Mouse (Mus musculus): ENCODE measurements around the gene Tubb5. TPM values are rescaled to one million over a fixed set of nuclear protein-coding genes. Genes with fewer than 3 reads are reported as not detected.
"Not testable (repeated sequence)": the region's sequence is repeated elsewhere in the genome, so short reads cannot be mapped to it uniquely, and the experiment has no call there.

The Tubb5 gene
- polyA plus RNA-seq, 1 experiment from 2014 or later: 1,420 TPM

GRCm38 (mm10) chr17:35850974-35851373, 12.9 kb upstream of the Tubb5 start:
- H3K27me3 ChIP-seq (ENCODE audit: control insufficient read depth, insufficient read depth, low read length): no peaks in the 10 kb centered on the region
- no peak overlapping the region for H3K9ac ChIP-seq (replicated peaks; ENCODE audit: low read length)
- H3K36me3 ChIP-seq (replicated peaks; ENCODE audit: control insufficient read depth, insufficient read depth, low read depth, low read length): peaks cover 8% of the 10 kb centered on the region
- no peaks in the 10 kb centered on the region for H3K9me3 ChIP-seq (replicated peaks; ENCODE audit: control insufficient read depth, low read length)
- no peak overlapping the region for H3K4me2 ChIP-seq (ENCODE audit: low read depth, low read length)
- DNase-seq (ENCODE audit: low spot score): no peak
- H3K4me1 ChIP-seq (ENCODE audit: control insufficient read depth, insufficient read depth, low read length): no peaks in the 10 kb centered on the region
- no peak for ATAC-seq (replicated peaks; ENCODE audit: insufficient number of reproducible peaks, low FRiP score, low TSS enrichment, low read depth)
- 95% methylated on average over 3 of the region's 3 CpGs for WGBS
- no peak overlapping the region for H3K4me3 ChIP-seq (ENCODE audit: low read depth, low read length)
- H3K27ac ChIP-seq (replicated peaks; ENCODE audit: low read depth, low read length): no peak overlapping the region

GRCm38 (mm10) chr17:35848112-35848511, 10.0 kb upstream of the Tubb5 start:
- H3K4me1 ChIP-seq (ENCODE audit: control insufficient read depth, insufficient read depth, low read length): no peaks in the 10 kb centered on the region
- H3K9ac ChIP-seq (replicated peaks; ENCODE audit: low read length): no peak overlapping the region
- DNase-seq (ENCODE audit: low spot score) (no peak), ATAC-seq (replicated peaks; ENCODE audit: insufficient number of reproducible peaks, low FRiP score, low TSS enrichment, low read depth) (no peak)
- H3K27me3 ChIP-seq (ENCODE audit: control insufficient read depth, insufficient read depth, low read length): no peaks in the 10 kb centered on the region
- 81% methylated on average over 1 of the region's 1 CpGs for WGBS
- H3K9me3 ChIP-seq (replicated peaks; ENCODE audit: control insufficient read depth, low read length): no peaks in the 10 kb centered on the region
- H3K27ac ChIP-seq (replicated peaks; ENCODE audit: low read depth, low read length): no peak overlapping the region
- H3K36me3 ChIP-seq (replicated peaks; ENCODE audit: control insufficient read depth, insufficient read depth, low read depth, low read length): peaks cover 8% of the 10 kb centered on the region
- H3K4me2 ChIP-seq (ENCODE audit: low read depth, low read length): no peak overlapping the region
- H3K4me3 ChIP-seq (ENCODE audit: low read depth, low read length): no peak overlapping the region

DNA sequence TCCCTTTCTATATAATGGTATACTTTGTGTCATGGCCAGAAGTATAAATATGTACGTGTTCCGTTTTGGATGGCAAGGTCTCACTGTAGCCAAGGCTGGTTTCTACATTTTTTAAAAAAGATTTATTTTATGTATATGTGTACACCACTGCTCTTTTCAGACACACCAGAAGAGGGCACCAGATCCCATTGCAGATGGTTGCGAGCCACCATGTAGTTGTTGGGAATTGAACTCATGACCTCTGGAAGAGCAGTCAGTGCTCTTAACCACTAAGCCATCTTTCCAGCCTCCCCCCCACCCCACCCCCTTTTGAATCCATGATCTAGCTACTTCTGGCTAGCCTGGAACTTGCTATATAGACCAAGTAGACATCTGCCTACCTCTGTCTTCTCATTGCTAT, 5.4 kb upstream of the Tubb5 start:
- Histone ChIP-seq H3K4me3 (ENCODE audit: low read depth, low read length) (no peak overlapping the region), H3K27ac (replicated peaks; ENCODE audit: low read depth, low read length) (no peak overlapping the region), H3K9ac (replicated peaks; ENCODE audit: low read length) (no peak overlapping the region), H3K36me3 (replicated peaks; ENCODE audit: control insufficient read depth, insufficient read depth, low read depth, low read length) (no peaks in the 10 kb centered on the region; the same call in 1 of the 2 replicates), H3K4me2 (ENCODE audit: low read depth, low read length) (no peak overlapping the region), H3K4me1 (ENCODE audit: control insufficient read depth, insufficient read depth, low read length) (no peaks in the 10 kb centered on the region), H3K9me3 (replicated peaks; ENCODE audit: control insufficient read depth, low read length) (no peaks in the 10 kb centered on the region), H3K27me3 (ENCODE audit: control insufficient read depth, insufficient read depth, low read length) (no peaks in the 10 kb centered on the region)
- 94% methylated on average over 3 of the region's 3 CpGs for WGBS
- ATAC-seq (replicated peaks; ENCODE audit: insufficient number of reproducible peaks, low FRiP score, low TSS enrichment, low read depth) (no peak), DNase-seq (ENCODE audit: low spot score) (no peak)

DNA sequence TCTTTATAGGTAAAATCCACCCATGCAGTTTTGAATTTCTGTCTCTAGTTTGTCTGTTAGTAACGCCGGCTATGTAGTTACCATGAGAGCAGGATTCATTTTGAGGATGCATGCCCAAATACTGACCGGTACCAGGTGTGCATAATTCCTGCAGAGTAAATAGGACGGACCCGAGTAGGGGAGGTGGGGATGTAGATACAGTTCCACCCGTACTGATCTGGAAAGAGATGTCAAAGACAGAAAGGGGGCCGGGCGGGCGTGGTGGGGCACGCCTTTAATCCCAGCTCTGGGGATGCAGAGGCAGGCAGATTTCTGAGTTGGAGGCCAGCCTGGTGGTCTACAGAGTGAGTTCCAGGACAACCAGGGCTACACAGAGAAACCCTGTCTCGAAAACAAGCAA, 3.9 kb upstream of the Tubb5 start:
- H3K27ac ChIP-seq (replicated peaks; ENCODE audit: low read depth, low read length): peak overlapping the region; percentile 35; the same call in 1 of the 2 replicates
- peak overlapping the region; percentile 59 for H3K4me3 ChIP-seq (ENCODE audit: low read depth, low read length)
- peak overlapping the region; percentile 57 for H3K4me2 ChIP-seq (ENCODE audit: low read depth, low read length)
- peak overlapping the region; percentile 78 for H3K9ac ChIP-seq (replicated peaks; ENCODE audit: low read length)
- H3K36me3 ChIP-seq (replicated peaks; ENCODE audit: control insufficient read depth, insufficient read depth, low read depth, low read length): no peaks in the 10 kb centered on the region; the same call in 1 of the 2 replicates
- H3K27me3 ChIP-seq (ENCODE audit: control insufficient read depth, insufficient read depth, low read length): no peaks in the 10 kb centered on the region
- H3K9me3 ChIP-seq (replicated peaks; ENCODE audit: control insufficient read depth, low read length): no peaks in the 10 kb centered on the region
- DNase-seq (ENCODE audit: low spot score): peak; percentile 37
- H3K4me1 ChIP-seq (ENCODE audit: control insufficient read depth, insufficient read depth, low read length): no peaks in the 10 kb centered on the region
- ATAC-seq (replicated peaks; ENCODE audit: insufficient number of reproducible peaks, low FRiP score, low TSS enrichment, low read depth): no peak
- 20% methylated on average over 11 of the region's 11 CpGs for WGBS

DNA sequence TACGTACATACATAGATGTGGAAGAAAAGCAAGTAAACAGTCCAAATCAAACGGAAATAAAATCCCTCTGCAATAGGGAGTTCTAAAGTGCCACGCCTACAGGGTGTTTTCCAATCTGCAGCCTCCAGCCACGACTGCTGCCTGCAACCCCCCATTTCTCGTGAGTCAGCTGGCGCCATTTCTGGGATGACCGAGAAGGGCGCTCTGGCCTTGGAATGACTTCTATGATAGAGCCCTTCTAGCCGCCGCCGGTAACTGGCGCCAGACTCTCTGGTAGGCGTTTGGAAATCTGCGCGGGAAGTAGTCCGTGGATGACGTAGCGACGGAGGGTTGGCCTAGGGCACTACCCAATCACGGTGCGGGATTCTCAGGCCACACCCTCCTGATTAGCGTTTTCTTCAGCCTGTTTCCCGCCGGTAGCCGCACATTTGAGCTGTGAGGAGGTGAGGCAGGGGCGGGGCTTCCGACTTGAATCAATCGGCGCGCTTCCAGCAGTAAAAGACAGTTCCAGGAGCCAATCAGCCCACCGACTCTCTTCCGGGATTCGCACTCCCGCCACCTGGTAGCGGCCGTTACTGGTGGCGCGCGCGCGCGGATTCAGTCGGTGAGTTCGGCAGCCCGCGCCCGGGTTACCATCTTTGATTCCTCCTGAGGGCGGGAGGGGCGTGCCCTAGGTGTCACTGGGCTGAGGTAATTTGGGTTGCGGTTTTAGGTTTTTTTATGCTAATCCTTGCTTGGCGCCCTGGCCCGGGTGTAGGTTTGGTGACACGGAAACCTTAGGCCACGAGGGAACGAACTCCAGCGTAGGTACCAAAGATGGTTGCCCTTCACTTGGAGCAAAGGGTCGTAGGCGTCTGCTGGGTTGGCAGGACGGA, 3.2 kb upstream of the Tubb5 start, which contains the start of gene Mdc1:
Gene Mdc1 (plus strand): TSS at position 440 of the 875 bp plus-strand sequence.
- peak within 1 kb of the TSS; percentile 59 for H3K4me3 ChIP-seq (ENCODE audit: low read depth, low read length)
- under 1% methylated on average over 59 of the region's 59 CpGs for WGBS

DNA sequence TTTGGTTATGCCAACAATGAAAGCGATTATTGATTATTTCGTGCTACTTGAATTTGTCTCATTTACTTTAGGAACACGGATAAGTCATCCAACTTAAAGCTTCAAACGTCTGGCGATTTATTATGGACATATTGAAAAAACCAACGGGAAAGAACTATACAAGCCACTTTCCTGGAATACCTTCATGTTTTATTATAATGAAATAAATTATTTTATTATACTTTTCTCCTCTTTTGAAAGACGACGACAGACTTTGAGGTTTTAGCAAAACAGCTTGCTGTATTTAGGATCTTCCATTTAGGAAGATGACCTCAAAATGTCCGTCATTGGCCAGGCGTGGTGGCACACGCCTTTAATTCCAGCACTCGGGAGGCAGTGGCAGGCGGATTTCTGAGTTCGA, 2.5 kb upstream of the Tubb5 start:
- 54% methylated on average over 14 of the region's 14 CpGs for WGBS
- peak overlapping the region; percentile 19 for H3K4me3 ChIP-seq (ENCODE audit: low read depth, low read length)
- no peak for DNase-seq (ENCODE audit: low spot score)

More for the DNA sequence above, 3.2 kb upstream of the Tubb5 start, which contains the start of gene Mdc1:
- no peaks in the 10 kb centered on the region for H3K27me3 ChIP-seq (ENCODE audit: control insufficient read depth, insufficient read depth, low read length)
- H3K9me3 ChIP-seq (replicated peaks; ENCODE audit: control insufficient read depth, low read length): no peaks in the 10 kb centered on the region
- DNase-seq (ENCODE audit: low spot score) (peak; percentile 100), ATAC-seq (replicated peaks; ENCODE audit: insufficient number of reproducible peaks, low FRiP score, low TSS enrichment, low read depth) (peak; percentile 86)
- H3K4me1 ChIP-seq (ENCODE audit: control insufficient read depth, insufficient read depth, low read length): no peaks in the 10 kb centered on the region
- peak within 1 kb of the TSS; percentile 78 for H3K9ac ChIP-seq (replicated peaks; ENCODE audit: low read length)
- no peaks in the 10 kb centered on the region; the same call in 1 of the 2 replicates for H3K36me3 ChIP-seq (replicated peaks; ENCODE audit: control insufficient read depth, insufficient read depth, low read depth, low read length)
- H3K27ac ChIP-seq (replicated peaks; ENCODE audit: low read depth, low read length): peak within 1 kb of the TSS; percentile 35
- peak within 1 kb of the TSS; percentile 57 for H3K4me2 ChIP-seq (ENCODE audit: low read depth, low read length)

DNA sequence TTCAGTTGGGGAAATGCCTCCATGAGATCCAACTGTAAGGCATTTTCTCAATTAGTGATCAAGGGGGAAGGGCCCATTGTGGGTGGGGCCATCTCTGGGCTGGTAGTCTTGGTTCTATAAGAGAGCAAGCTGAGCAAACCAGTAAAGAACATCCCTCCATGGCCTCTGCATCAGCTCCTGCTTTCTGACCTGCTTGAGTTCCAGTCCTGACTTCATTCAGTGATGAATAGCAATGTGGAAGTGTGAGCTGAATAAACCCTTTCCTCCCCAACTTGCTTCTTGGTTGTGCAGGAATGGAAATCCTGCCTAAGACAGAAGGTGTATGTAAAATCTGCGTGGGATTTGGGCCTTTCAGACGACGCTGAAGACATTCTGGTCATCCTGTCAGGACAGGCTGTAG, 896 bp upstream of the Tubb5 start:
- not testable (repeated sequence) for H3K4me1 ChIP-seq (ENCODE audit: control insufficient read depth, insufficient read depth, low read length); ATAC-seq (replicated peaks; ENCODE audit: insufficient number of reproducible peaks, low FRiP score, low TSS enrichment, low read depth); DNase-seq (ENCODE audit: low spot score); H3K27me3 ChIP-seq (ENCODE audit: control insufficient read depth, insufficient read depth, low read length); H3K9me3 ChIP-seq (replicated peaks; ENCODE audit: control insufficient read depth, low read length)
- Histone ChIP-seq H3K4me3 (ENCODE audit: low read depth, low read length) (peak overlapping the region; percentile 81), H3K4me2 (ENCODE audit: low read depth, low read length) (peak overlapping the region; percentile 56), H3K36me3 (replicated peaks; ENCODE audit: control insufficient read depth, insufficient read depth, low read depth, low read length) (peaks cover 17% of the 10 kb centered on the region), H3K27ac (replicated peaks; ENCODE audit: low read depth, low read length) (peak overlapping the region; percentile 92), H3K9ac (replicated peaks; ENCODE audit: low read length) (peak overlapping the region; percentile 74)
- 50% methylated on average over 3 of the region's 3 CpGs for WGBS

More for the DNA sequence above, 2.5 kb upstream of the Tubb5 start:
- no peaks in the 10 kb centered on the region for H3K27me3 ChIP-seq (ENCODE audit: control insufficient read depth, insufficient read depth, low read length)
- no peaks in the 10 kb centered on the region for H3K9me3 ChIP-seq (replicated peaks; ENCODE audit: control insufficient read depth, low read length)
- H3K4me2 ChIP-seq (ENCODE audit: low read depth, low read length): peak overlapping the region; percentile 3
- peaks cover 5% of the 10 kb centered on the region for H3K36me3 ChIP-seq (replicated peaks; ENCODE audit: control insufficient read depth, insufficient read depth, low read depth, low read length)
- no peak for ATAC-seq (replicated peaks; ENCODE audit: insufficient number of reproducible peaks, low FRiP score, low TSS enrichment, low read depth)
- H3K9ac ChIP-seq (replicated peaks; ENCODE audit: low read length): no peak overlapping the region
- peaks cover 3% of the 10 kb centered on the region; the same call in 1 of the 2 replicates for H3K4me1 ChIP-seq (ENCODE audit: control insufficient read depth, insufficient read depth, low read length)
- H3K27ac ChIP-seq (replicated peaks; ENCODE audit: low read depth, low read length): no peak overlapping the region

- peak overlapping the region; percentile 81 for H3K4me3 ChIP-seq (ENCODE audit: low read depth, low read length)
- H3K4me2 ChIP-seq (ENCODE audit: low read depth, low read length): peak overlapping the region; percentile 56
- peaks cover 6% of the 10 kb centered on the region; the same call in 1 of the 2 replicates for H3K4me1 ChIP-seq (ENCODE audit: control insufficient read depth, insufficient read depth, low read length)
- ATAC-seq (replicated peaks; ENCODE audit: insufficient number of reproducible peaks, low FRiP score, low TSS enrichment, low read depth) (no peak), DNase-seq (ENCODE audit: low spot score) (no peak)
- no peaks in the 10 kb centered on the region for H3K9me3 ChIP-seq (replicated peaks; ENCODE audit: control insufficient read depth, low read length)
- H3K9ac ChIP-seq (replicated peaks; ENCODE audit: low read length): peak overlapping the region; percentile 74
- 2% methylated on average over 5 of the region's 5 CpGs for WGBS
- H3K27ac ChIP-seq (replicated peaks; ENCODE audit: low read depth, low read length): peak overlapping the region; percentile 92
- H3K36me3 ChIP-seq (replicated peaks; ENCODE audit: control insufficient read depth, insufficient read depth, low read depth, low read length): peaks cover 19% of the 10 kb centered on the region
- H3K27me3 ChIP-seq (ENCODE audit: control insufficient read depth, insufficient read depth, low read length): no peaks in the 10 kb centered on the region
Measured at GRCm38 (mm10) chr17:35838570-35838969, 464 bp upstream of the Tubb5 start.
